ENCODE assay signal across 1 mouse cellular context in genomic region chr1:47853911-47854310, GRCm38 (mm10).
TF ChIP-seq lines count a peak whose summit lies in the region.

No protein-coding gene starts in this region.

TF ChIP-seq in CH12.LX, 34 proteins besides CTCF, POLR2A, EP300 and RAD21 (continued from another document):
- TF ChIP-seq MAX (IDR thresholded peaks at IDR 0.05; ENCODE audit: low read length) (no peak), E2F4 (IDR thresholded peaks at IDR 0.05; ENCODE audit: insufficient replicate concordance, low read depth, low read length) (no peak)
